Mouse (Mus musculus): ENCODE results near the gene Bicdl1. TPM values are rescaled to one million over a fixed set of nuclear protein-coding genes. Genes with fewer than 3 reads are reported as not detected.

Gene Bicdl1
- polyA plus RNA-seq, 2 experiments, result 11.7 to 16.3 TPM

DNA sequence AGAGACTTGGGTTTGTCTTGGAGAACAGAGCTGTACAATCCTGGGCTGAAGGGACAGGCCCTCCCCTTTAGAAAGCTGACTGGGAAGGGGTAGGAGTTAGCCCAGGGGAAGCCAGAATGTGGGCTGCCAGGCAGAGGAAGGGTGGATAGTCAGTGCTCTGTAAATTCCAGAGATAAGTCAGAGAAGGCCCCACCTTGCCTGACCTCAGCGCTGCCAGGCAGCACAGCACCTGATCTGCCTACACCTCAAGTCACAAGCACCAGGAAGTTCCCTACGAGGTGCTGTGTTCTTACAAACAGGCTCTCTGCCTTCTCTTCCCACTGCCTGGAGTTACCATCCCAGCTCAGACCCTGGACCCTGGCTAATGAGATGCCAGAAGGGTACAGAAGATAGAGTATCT lies 61.0 kb downstream of the Bicdl1 start:
- Histone ChIP-seq H3K9ac (ENCODE audit: low read depth, low read length, severe bottlenecking) (no peak overlapping the region), H3K27ac (replicated peaks; ENCODE audit: low read depth, low read length) (no peak overlapping the region), H3K9me3 (ENCODE audit: control insufficient read depth, low read length) (no peaks in the 10 kb centered on the region), H3K4me2 (replicated peaks; ENCODE audit: low read depth, low read length, severe bottlenecking) (no peak overlapping the region), H3K36me3 (ENCODE audit: control insufficient read depth, insufficient read depth, low read length) (no peaks in the 10 kb centered on the region), H3K4me1 (ENCODE audit: control insufficient read depth, insufficient read depth, low read length) (no peaks in the 10 kb centered on the region; the same call in 1 of the 2 replicates), H3K4me3 (replicated peaks; ENCODE audit: low read length) (no peak overlapping the region), H3K27me3 (ENCODE audit: control insufficient read depth, insufficient read depth, low read length) (no peaks in the 10 kb centered on the region)
- DNase-seq (ENCODE audit: low spot score) (no peak), ATAC-seq (ENCODE audit: low FRiP score, low read depth) (no peak)
- TF ChIP-seq POLR2A (IDR thresholded peaks at IDR 0.05; ENCODE audit: borderline replicate concordance, extremely low read depth, insufficient read depth, insufficient read length), result no peak
- WGBS, result 57% methylated on average over 2 of the region's 2 CpGs

DNA sequence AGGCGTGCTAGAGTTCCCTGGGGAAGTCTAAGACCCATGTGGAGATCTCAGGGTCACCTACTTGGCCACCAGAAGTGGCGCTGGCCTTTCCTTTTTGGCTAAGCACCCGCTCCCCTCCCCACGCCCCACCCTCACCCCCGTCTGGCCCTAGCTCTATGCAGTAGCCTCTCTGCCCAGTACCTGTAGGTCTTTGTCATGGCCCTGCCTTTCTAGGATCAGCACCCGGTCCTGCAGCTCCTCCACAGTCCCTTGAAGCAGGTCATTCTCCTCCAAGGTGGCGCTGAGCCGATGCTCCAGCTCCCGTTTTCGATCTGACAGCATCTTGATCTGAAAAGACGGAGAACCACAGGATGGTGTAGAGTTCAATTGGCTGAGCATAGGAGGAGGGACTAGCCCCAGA lies 61.4 kb downstream of the Bicdl1 start:
- Histone ChIP-seq H3K4me1 (ENCODE audit: control insufficient read depth, insufficient read depth, low read length) (no peaks in the 10 kb centered on the region; the same call in 1 of the 2 replicates), H3K4me2 (replicated peaks; ENCODE audit: low read depth, low read length, severe bottlenecking) (no peak overlapping the region), H3K9ac (ENCODE audit: low read depth, low read length, severe bottlenecking) (no peak overlapping the region), H3K36me3 (ENCODE audit: control insufficient read depth, insufficient read depth, low read length) (no peaks in the 10 kb centered on the region), H3K9me3 (ENCODE audit: control insufficient read depth, low read length) (no peaks in the 10 kb centered on the region), H3K27ac (replicated peaks; ENCODE audit: low read depth, low read length) (no peak overlapping the region), H3K27me3 (ENCODE audit: control insufficient read depth, insufficient read depth, low read length) (no peaks in the 10 kb centered on the region), H3K4me3 (replicated peaks; ENCODE audit: low read length) (no peak overlapping the region)
- WGBS, result 86% methylated on average over 11 of the region's 11 CpGs
- TF ChIP-seq POLR2A (IDR thresholded peaks at IDR 0.05; ENCODE audit: borderline replicate concordance, extremely low read depth, insufficient read depth, insufficient read length), result no peak
- ATAC-seq (ENCODE audit: low FRiP score, low read depth) (no peak), DNase-seq (ENCODE audit: low spot score) (no peak)

DNA sequence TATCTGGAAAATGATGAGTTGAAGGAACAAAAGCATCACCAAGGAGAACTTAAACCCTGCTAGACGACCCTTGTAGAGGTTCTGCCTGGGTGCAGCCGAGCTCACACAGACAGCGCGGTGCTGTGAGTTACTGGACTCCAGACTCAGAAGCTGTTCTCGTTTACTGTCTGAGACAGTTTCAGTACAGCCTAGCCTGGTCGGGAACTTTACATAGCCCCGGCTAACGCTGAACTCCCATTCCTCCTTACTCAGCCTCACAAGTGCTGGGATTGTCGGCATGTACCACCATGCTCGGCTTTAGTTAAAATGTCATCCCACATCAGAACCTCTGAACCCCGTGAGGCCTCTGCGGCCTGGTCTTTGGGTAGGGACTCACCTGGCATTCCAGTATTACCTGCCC lies 62.4 kb downstream of the Bicdl1 start:
- no peak overlapping the region for H3K4me2 ChIP-seq (replicated peaks; ENCODE audit: low read depth, low read length, severe bottlenecking)
- no peak for ATAC-seq (ENCODE audit: low FRiP score, low read depth)
- 85% methylated on average over 12 of the region's 12 CpGs for WGBS
- no peak overlapping the region for H3K27ac ChIP-seq (replicated peaks; ENCODE audit: low read depth, low read length)
- DNase-seq (ENCODE audit: low spot score), result no peak
- no peaks in the 10 kb centered on the region for H3K36me3 ChIP-seq (ENCODE audit: control insufficient read depth, insufficient read depth, low read length)
- H3K9ac ChIP-seq (ENCODE audit: low read depth, low read length, severe bottlenecking), result no peak overlapping the region
- H3K4me3 ChIP-seq (replicated peaks; ENCODE audit: low read length), result no peak overlapping the region
- H3K27me3 ChIP-seq (ENCODE audit: control insufficient read depth, insufficient read depth, low read length), result no peaks in the 10 kb centered on the region
- no peak for TF ChIP-seq POLR2A (IDR thresholded peaks at IDR 0.05; ENCODE audit: borderline replicate concordance, extremely low read depth, insufficient read depth, insufficient read length)
- H3K4me1 ChIP-seq (ENCODE audit: control insufficient read depth, insufficient read depth, low read length), result no peaks in the 10 kb centered on the region; the same call in 1 of the 2 replicates
- H3K9me3 ChIP-seq (ENCODE audit: control insufficient read depth, low read length), result no peaks in the 10 kb centered on the region

DNA sequence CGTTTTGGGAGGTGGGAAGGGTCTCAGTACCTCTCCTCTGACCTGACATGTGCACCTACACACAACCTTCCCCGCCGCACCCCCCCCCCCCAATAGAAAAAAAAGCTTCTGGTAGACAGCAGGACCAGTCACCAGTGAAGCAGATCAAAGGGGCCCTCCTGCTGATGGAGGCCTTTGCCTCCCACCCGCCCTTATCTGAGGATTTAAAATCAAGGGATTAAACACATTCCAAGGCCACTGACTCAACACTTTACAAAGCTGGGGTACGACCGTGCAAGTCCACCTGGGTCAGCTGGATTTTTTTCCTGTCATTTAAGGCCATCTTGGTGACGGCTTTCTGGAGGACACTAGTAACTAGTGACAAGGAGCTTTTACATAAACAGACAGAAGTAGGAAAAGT lies 63.5 kb downstream of the Bicdl1 start:
- Histone ChIP-seq H3K4me2 (replicated peaks; ENCODE audit: low read depth, low read length, severe bottlenecking) (no peak overlapping the region), H3K36me3 (ENCODE audit: control insufficient read depth, insufficient read depth, low read length) (no peaks in the 10 kb centered on the region), H3K4me3 (replicated peaks; ENCODE audit: low read length) (no peak overlapping the region), H3K9ac (ENCODE audit: low read depth, low read length, severe bottlenecking) (no peak overlapping the region), H3K27ac (replicated peaks; ENCODE audit: low read depth, low read length) (no peak overlapping the region), H3K9me3 (ENCODE audit: control insufficient read depth, low read length) (no peaks in the 10 kb centered on the region), H3K4me1 (ENCODE audit: control insufficient read depth, insufficient read depth, low read length) (no peaks in the 10 kb centered on the region; the same call in 1 of the 2 replicates), H3K27me3 (ENCODE audit: control insufficient read depth, insufficient read depth, low read length) (no peaks in the 10 kb centered on the region)
- no peak for ATAC-seq (ENCODE audit: low FRiP score, low read depth)
- no peak for DNase-seq (ENCODE audit: low spot score)
- TF ChIP-seq POLR2A (IDR thresholded peaks at IDR 0.05; ENCODE audit: borderline replicate concordance, extremely low read depth, insufficient read depth, insufficient read length), result no peak
- WGBS, result 13% methylated on average over 7 of the region's 7 CpGs

DNA sequence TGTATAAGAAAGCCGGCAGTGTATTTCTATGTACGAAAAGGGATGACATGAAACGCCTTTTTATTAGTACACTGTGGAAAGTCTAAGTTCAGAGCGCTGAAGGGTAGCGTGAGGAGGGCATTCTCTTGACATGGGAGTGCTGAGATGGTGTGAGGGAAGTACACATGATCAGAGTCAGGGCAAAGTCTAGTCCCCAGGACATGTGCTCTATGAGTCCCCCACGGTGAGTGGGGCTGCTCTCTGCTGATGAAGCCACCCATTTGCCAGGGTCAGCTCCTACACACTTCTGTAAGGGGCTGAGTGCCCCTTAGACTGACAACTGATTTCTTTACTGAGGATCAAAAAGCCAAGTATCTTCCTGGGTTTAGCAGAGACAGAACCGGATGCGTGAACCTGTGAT lies 64.2 kb downstream of the Bicdl1 start:
- DNase-seq (ENCODE audit: low spot score), result no peak
- no peak overlapping the region for H3K27ac ChIP-seq (replicated peaks; ENCODE audit: low read depth, low read length)
- no peak overlapping the region for H3K9ac ChIP-seq (ENCODE audit: low read depth, low read length, severe bottlenecking)
- H3K4me3 ChIP-seq (replicated peaks; ENCODE audit: low read length), result no peak overlapping the region
- no peak for ATAC-seq (ENCODE audit: low FRiP score, low read depth)
- no peaks in the 10 kb centered on the region for H3K36me3 ChIP-seq (ENCODE audit: control insufficient read depth, insufficient read depth, low read length)
- no peak for TF ChIP-seq POLR2A (IDR thresholded peaks at IDR 0.05; ENCODE audit: borderline replicate concordance, extremely low read depth, insufficient read depth, insufficient read length)
- H3K4me1 ChIP-seq (ENCODE audit: control insufficient read depth, insufficient read depth, low read length), result no peaks in the 10 kb centered on the region; the same call in 1 of the 2 replicates
- 82% methylated on average over 8 of the region's 8 CpGs for WGBS
- H3K4me2 ChIP-seq (replicated peaks; ENCODE audit: low read depth, low read length, severe bottlenecking), result no peak overlapping the region
- H3K9me3 ChIP-seq (ENCODE audit: control insufficient read depth, low read length), result no peaks in the 10 kb centered on the region
- H3K27me3 ChIP-seq (ENCODE audit: control insufficient read depth, insufficient read depth, low read length), result no peaks in the 10 kb centered on the region

All from limb, embryonic 14.5 days (tissue).